Mouse (Mus musculus) heart, embryonic 15.5 days (tissue): ENCODE data around the gene 3110040M04Rik. TPM values are rescaled to one million over a fixed set of nuclear protein-coding genes. Genes with fewer than 3 reads are reported as not detected.

Source experiments
- ATAC-seq: fragments of 200-750 bp; cut with Nextera tagmentation; replicated peaks from 2 replicates; pipeline ENCODE4 v1.8.0; 2017; ENCODE audit warnings: low read depth, moderate TSS enrichment; ENCODE audit not compliant: insufficient number of reproducible peaks, insufficient read depth, low FRiP score
- H3K27ac ChIP-seq: fragments of 300-500 bp; sonication (generic); 2 replicates; pipeline ENCODE4 v1.5.1; 2015; ENCODE audit warnings: mild to moderate bottlenecking, inconsistent platforms
- H3K27me3 ChIP-seq: fragments of 300-500 bp; sonication (generic); 2 replicates; pipeline ENCODE4 v1.6.1; 2015; ENCODE audit warnings: inconsistent platforms
- H3K36me3 ChIP-seq: fragments of 300-500 bp; sonication (generic); 2 replicates; pipeline ENCODE4 v1.6.1; 2015; ENCODE audit warnings: mild to moderate bottlenecking, inconsistent platforms
- H3K4me1 ChIP-seq: fragments of 300-500 bp; sonication (generic); replicated peaks from 2 replicates; pipeline ENCODE4 v1.6.1; 2015; ENCODE audit warnings: inconsistent platforms
- H3K4me2 ChIP-seq: fragments of 300-500 bp; sonication (generic); 2 replicates; pipeline ENCODE4 v1.6.1; 2015; ENCODE audit warnings: inconsistent platforms, mild to moderate bottlenecking, moderate library complexity
- H3K4me3 ChIP-seq: fragments of 300-500 bp; sonication (generic); 2 replicates; pipeline ENCODE4 v1.5.1; 2015; ENCODE audit warnings: mild to moderate bottlenecking, inconsistent platforms
- H3K9ac ChIP-seq: fragments of 300-500 bp; sonication (generic); 2 replicates; pipeline ENCODE4 v1.6.1; 2015; ENCODE audit warnings: mild to moderate bottlenecking, inconsistent platforms
- H3K9me3 ChIP-seq: fragments of 300-500 bp; sonication (generic); replicated peaks from 2 replicates; pipeline ENCODE4 v1.6.1; 2016; ENCODE audit warnings: inconsistent platforms
- WGBS: fragments of 180-500 bp; shearing (Covaris S2); methylation state at CpG from one replicate; pipeline ENCODE4 v1.1.7; 2015; ENCODE audit warnings: mixed read lengths; 5-methylcytosine and 5-hydroxymethylcytosine counted together
- polyA plus RNA-seq: library from polyadenylated mRNA; unstranded; fragments of >200 nt; fragmentation: Nextera tagmentation; extraction: Ambion mirVana; gene quantifications from 2 replicates; pipeline ENCODE4 v1.2.1, GENCODE M21; 2015

3110040M04Rik gene
- polyA plus RNA-seq, 1 experiment from 2014 or later, result not detected

- H3K4me1 ChIP-seq, result no peaks in the 10 kb centered on the region; the same call in 1 of the 2 replicates
- H3K4me2 ChIP-seq, result no peak overlapping the region
- no peak overlapping the region for H3K9ac ChIP-seq
- no peaks in the 10 kb centered on the region for H3K9me3 ChIP-seq
- H3K27me3 ChIP-seq, result no peaks in the 10 kb centered on the region
- 87% methylated on average over 5 of the region's 5 CpGs for WGBS
- ATAC-seq, result no peak
- H3K27ac ChIP-seq, result no peak overlapping the region
- H3K4me3 ChIP-seq, result no peak overlapping the region
- H3K36me3 ChIP-seq, result no peaks in the 10 kb centered on the region
These were observed 15.1 kb downstream of the 3110040M04Rik start for GRCm38 (mm10) chr1:151219045-151219444.

GRCm38 (mm10) chr1:151220098-151220497 lies 16.2 kb downstream of the 3110040M04Rik start:
- Histone ChIP-seq H3K9me3 (no peaks in the 10 kb centered on the region), H3K4me3 (no peak overlapping the region), H3K4me1 (no peaks in the 10 kb centered on the region), H3K27ac (no peak overlapping the region), H3K36me3 (no peaks in the 10 kb centered on the region), H3K27me3 (no peaks in the 10 kb centered on the region), H3K4me2 (no peak overlapping the region), H3K9ac (no peak overlapping the region)
- no peak for ATAC-seq
- 79% methylated on average over 7 of the region's 7 CpGs for WGBS

- WGBS, result 87% methylated on average over 10 of the region's 10 CpGs
- no peak for ATAC-seq
- no peaks in the 10 kb centered on the region for H3K27me3 ChIP-seq
- H3K4me3 ChIP-seq, result no peak overlapping the region
- no peak overlapping the region for H3K4me2 ChIP-seq
- no peak overlapping the region for H3K9ac ChIP-seq
- H3K4me1 ChIP-seq, result no peaks in the 10 kb centered on the region
- no peaks in the 10 kb centered on the region for H3K36me3 ChIP-seq
- no peak overlapping the region for H3K27ac ChIP-seq
- no peaks in the 10 kb centered on the region for H3K9me3 ChIP-seq
These were observed 18.8 kb downstream of the 3110040M04Rik start for GRCm38 (mm10) chr1:151222561-151223267.

GRCm38 (mm10) chr1:151223377-151223776 lies 19.5 kb downstream of the 3110040M04Rik start:
- Histone ChIP-seq H3K27ac (no peak overlapping the region), H3K9ac (no peak overlapping the region), H3K27me3 (no peaks in the 10 kb centered on the region), H3K9me3 (no peaks in the 10 kb centered on the region), H3K36me3 (no peaks in the 10 kb centered on the region), H3K4me1 (no peaks in the 10 kb centered on the region), H3K4me3 (no peak overlapping the region), H3K4me2 (no peak overlapping the region)
- 44% methylated on average over 1 of the region's 1 CpGs for WGBS
- ATAC-seq, result no peak

DNA sequence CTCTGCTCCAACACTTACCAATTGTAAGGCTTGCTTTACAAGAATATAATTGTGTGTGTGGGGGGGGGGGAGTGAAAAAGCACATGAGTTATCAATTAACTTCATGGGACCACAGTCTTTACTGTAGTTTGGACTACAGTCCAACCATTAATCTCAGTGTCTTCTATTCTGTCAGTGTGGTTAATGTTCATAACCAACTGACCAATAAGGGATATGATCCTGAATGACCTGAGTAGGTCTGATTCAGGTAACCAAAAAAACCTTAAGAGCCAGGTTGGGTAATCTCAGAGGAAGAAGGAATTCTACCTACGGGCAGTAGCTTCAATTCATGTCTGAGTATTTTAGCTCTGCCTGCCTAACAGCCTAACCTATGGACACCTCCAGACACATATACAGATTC lies 20.6 kb downstream of the 3110040M04Rik start:
- H3K27me3 ChIP-seq, result no peaks in the 10 kb centered on the region
- H3K9me3 ChIP-seq, result no peaks in the 10 kb centered on the region
- no peaks in the 10 kb centered on the region for H3K36me3 ChIP-seq
- no peaks in the 10 kb centered on the region for H3K4me1 ChIP-seq
- no peak overlapping the region for H3K4me2 ChIP-seq
- ATAC-seq, result no peak
- no peak overlapping the region for H3K9ac ChIP-seq
- H3K4me3 ChIP-seq, result no peak overlapping the region
- H3K27ac ChIP-seq, result no peak overlapping the region
- 95% methylated on average over 1 of the region's 1 CpGs for WGBS

DNA sequence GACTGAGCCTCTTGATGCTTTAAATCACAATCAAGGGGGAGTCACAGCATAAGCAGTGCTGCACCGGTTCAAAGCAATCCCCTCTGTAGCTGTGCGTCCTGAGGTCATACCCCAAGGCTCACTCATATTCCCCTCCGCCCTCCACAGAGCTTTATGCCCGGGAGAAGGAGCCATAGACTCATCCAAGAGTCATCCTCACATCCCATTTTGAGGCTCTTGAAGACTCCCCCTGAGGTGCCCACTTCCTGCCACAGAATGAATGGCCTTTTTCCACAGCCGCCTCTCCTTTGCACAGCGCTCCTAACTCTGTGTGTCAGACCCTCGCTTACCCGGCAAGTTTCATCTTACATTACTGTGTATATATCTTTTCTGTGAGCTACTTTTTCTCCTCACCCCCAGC lies 23.6 kb downstream of the 3110040M04Rik start:
- no peak for ATAC-seq
- Histone ChIP-seq H3K9ac (no peak overlapping the region), H3K27ac (no peak overlapping the region), H3K9me3 (no peaks in the 10 kb centered on the region), H3K4me3 (no peak overlapping the region), H3K4me1 (no peaks in the 10 kb centered on the region), H3K27me3 (no peaks in the 10 kb centered on the region), H3K36me3 (no peaks in the 10 kb centered on the region), H3K4me2 (no peak overlapping the region)
- 77% methylated on average over 8 of the region's 8 CpGs for WGBS

GRCm38 (mm10) chr1:151228320-151228989 lies 24.5 kb downstream of the 3110040M04Rik start:
- 64% methylated on average over 1 of the region's 1 CpGs for WGBS
- Histone ChIP-seq H3K4me1 (no peaks in the 10 kb centered on the region), H3K4me3 (no peak overlapping the region)

DNA sequence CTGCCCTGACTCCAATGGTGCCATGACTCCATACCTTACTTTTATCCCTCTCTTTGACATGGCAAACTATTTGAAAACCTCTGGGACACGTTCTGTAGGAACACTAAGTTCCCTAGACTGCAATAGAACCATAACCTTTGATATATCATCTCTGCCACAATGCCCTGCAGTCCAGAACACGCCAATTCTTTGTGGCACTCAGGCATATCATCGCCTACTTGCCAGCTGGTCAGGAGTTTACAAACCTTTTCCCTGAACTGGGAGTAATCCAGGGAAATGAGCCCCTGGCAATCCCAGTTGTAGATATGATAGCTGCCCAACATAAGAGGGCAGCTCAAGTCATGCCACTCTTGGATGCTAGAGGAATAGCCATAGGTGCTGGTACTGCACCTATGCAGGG lies 28.4 kb downstream of the 3110040M04Rik start:
- Histone ChIP-seq H3K27ac (no peak overlapping the region), H3K36me3 (no peaks in the 10 kb centered on the region), H3K4me2 (no peak overlapping the region), H3K4me1 (peaks cover 14% of the 10 kb centered on the region), H3K4me3 (no peak overlapping the region), H3K9ac (no peak overlapping the region), H3K27me3 (no peaks in the 10 kb centered on the region), H3K9me3 (no peaks in the 10 kb centered on the region)
- 82% methylated on average over 3 of the region's 3 CpGs for WGBS
- no peak for ATAC-seq

More at GRCm38 (mm10) chr1:151228320-151228989, 24.5 kb downstream of the 3110040M04Rik start:
- no peak overlapping the region for H3K4me2 ChIP-seq
- H3K27me3 ChIP-seq, result no peaks in the 10 kb centered on the region
- no peak for ATAC-seq
- H3K9me3 ChIP-seq, result no peaks in the 10 kb centered on the region
- H3K9ac ChIP-seq, result no peak overlapping the region
- no peak overlapping the region for H3K27ac ChIP-seq
- no peaks in the 10 kb centered on the region for H3K36me3 ChIP-seq

- H3K9me3 ChIP-seq, result no peaks in the 10 kb centered on the region
- H3K27ac ChIP-seq, result no peak overlapping the region
- H3K4me1 ChIP-seq, result peaks cover 18% of the 10 kb centered on the region
- no peak for ATAC-seq
- H3K4me2 ChIP-seq, result no peak overlapping the region
- H3K36me3 ChIP-seq, result no peaks in the 10 kb centered on the region
- no peaks in the 10 kb centered on the region for H3K27me3 ChIP-seq
- WGBS, result 64% methylated on average over 3 of the region's 3 CpGs
- H3K9ac ChIP-seq, result no peak overlapping the region
- H3K4me3 ChIP-seq, result no peak overlapping the region
These were observed 29.8 kb downstream of the 3110040M04Rik start for GRCm38 (mm10) chr1:151233756-151234155.

- no peak for ATAC-seq
- Histone ChIP-seq H3K4me2 (no peak overlapping the region), H3K4me1 (peaks cover 18% of the 10 kb centered on the region), H3K4me3 (no peak overlapping the region), H3K27ac (peak overlapping the region; percentile 68; the same call in 1 of the 2 replicates), H3K27me3 (no peaks in the 10 kb centered on the region), H3K9ac (no peak overlapping the region), H3K36me3 (no peaks in the 10 kb centered on the region), H3K9me3 (no peaks in the 10 kb centered on the region)
- WGBS, result 52% methylated on average over 2 of the region's 2 CpGs
These were observed 31.7 kb downstream of the 3110040M04Rik start for GRCm38 (mm10) chr1:151235574-151235973.

DNA sequence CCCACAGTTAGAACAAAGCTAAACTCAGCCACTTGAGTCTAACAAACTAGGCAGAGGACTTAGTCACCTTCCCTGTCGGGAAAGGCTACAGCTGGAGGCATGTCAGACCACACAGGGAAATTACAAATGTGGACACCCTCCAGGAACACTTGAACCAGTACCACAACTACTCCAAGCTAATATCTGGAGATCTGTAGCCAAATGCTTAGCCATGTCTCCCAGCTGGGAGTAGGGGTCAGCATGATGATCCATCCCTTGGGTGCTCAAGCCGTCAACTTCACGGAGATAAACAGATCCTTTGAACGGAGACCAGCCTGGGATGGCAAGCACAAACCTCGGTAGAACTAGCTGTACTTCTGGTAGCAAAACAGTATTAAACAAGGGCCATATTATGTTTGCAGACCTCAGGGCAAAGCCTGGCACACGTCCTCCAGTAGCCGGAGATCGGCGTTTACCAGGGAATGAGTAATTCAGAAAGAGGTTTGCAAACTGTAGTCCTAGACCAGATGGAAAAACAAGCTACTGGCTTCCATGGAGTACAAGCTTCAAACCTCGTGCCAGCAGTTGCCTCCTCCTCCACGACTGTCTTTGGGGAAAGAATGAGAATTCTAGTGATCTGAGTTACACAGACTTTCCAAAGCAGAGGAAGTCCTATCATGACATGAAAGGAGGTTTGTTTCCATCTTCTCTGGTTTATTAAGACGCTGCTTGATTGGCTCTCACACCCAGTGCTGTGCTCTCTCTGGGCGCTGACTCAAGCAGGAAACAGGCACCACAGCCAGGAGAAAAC lies 32.4 kb downstream of the 3110040M04Rik start:
- ATAC-seq, result peak; percentile 81
- H3K27me3 ChIP-seq, result no peaks in the 10 kb centered on the region
- H3K9ac ChIP-seq, result no peak overlapping the region
- H3K36me3 ChIP-seq, result no peaks in the 10 kb centered on the region
- H3K4me3 ChIP-seq, result no peak overlapping the region
- 57% methylated on average over 13 of the region's 13 CpGs for WGBS
- peak overlapping the region; percentile 68 for H3K27ac ChIP-seq
- peaks cover 18% of the 10 kb centered on the region for H3K4me1 ChIP-seq
- H3K9me3 ChIP-seq, result no peaks in the 10 kb centered on the region
- no peak overlapping the region for H3K4me2 ChIP-seq
